Mouse (Mus musculus) cerebellum, adult 18-20 months (tissue): ENCODE data around the gene Cln3.

Experiments
- DNase-seq, 2 experiments: peaks; one replicate each; pipeline ENCODE4 v3.0.0; 2021

The Cln3 gene

GRCm38 (mm10) chr7:126585717-126586116, at the start of gene Cln3:
Cln3 (minus strand) TSS chr7:126585817.
- no peak for DNase-seq

DNA sequence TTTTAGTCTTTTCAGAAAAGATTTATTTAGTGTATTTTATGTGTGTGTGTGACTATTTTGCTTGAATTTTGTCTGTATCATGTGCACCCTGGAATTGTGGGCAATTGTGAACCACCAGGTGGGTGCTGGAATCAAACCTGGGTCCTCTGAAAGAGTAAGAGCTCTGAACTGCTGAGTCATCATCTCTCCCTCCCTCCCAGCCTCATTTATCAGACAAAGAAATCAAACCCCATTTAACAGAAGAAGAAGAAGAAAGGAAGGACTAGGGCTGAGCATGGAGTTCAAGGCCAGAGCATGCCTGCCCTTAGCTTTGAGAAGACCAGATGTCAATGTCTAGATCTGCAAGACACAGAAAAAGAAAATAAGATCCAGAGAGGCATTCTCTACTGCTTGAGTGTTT, 49.8 kb upstream of the Cln3 start:
- DNase-seq: no peak

GRCm38 (mm10) chr7:126632478-126632877, 46.9 kb upstream of the Cln3 start:
- DNase-seq: no peak

DNA sequence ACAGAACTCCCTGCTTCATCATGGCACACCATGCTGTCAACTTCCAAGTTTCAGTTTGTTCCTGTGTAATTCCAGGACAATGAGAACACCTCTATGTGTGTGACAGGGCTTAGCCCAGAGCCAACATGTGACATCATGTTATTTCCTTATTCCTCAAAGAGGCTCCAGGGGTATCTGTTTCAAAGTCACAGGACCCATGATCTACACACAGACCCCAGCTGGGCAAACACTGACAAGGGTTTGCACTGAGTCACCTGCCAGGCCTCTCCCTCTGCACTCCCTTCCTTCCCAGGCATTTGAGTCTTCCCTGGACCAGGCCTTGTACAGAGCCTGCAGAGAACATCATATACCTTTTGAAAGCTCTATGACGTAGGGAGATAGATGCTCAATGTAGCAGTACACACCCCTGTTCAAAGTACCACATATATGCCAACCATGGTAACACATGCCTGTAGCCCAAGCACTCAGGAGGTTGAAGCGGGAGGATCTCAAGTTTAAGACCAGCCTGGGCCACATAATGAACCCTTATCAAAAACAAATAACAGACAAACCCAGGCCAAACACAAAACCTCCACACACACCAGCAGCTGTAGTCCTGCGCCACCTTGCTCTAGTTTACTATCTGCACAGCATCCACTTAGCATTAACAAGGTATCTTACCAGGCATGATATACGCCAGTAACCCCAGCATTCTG, 45.4 kb upstream of the Cln3 start, which contains the start of gene Nupr1:
Gene Nupr1 (minus strand): TSS at position 38 of the 695 bp plus-strand sequence.
- no peak for DNase-seq

DNA sequence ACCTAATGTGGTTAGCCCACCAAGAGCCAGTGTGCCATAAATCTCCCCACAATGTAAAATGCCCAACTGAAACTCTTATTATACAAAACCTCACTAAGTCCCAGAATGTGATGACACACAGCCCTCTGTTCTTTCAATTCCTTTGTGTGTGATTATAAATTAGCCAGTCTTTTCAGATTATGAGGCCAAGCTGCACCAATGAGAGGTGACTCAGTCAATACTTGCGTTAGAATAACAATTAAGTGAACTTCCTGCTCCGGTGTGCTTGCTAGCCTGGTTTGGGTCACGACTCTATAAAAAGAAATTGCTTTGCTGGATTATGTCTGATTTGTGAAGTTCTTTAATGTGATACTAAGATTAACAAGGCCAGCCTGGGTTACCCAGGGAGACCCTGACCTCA, 44.3 kb upstream of the Cln3 start:
- no peak for DNase-seq

DNA sequence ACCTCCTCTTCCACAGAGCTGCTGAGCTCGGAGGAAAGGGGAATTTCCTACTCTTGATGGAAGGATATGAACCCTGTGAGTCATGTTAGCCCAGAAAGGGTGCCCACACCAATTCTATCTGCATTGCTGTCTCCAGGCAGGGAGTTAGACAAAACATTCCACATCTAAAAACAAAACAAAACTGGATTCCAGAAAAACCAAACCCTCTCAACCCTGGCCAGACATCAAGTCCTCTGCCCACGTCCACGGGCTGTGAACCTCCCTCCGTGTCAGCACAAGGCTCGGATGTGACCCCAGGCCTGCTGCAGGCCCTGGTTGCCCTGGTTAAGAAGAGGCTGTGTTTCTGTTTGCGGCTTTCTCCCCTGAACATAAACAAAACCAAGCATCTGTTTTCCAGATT, 42.5 kb upstream of the Cln3 start:
- DNase-seq: no peak

DNA sequence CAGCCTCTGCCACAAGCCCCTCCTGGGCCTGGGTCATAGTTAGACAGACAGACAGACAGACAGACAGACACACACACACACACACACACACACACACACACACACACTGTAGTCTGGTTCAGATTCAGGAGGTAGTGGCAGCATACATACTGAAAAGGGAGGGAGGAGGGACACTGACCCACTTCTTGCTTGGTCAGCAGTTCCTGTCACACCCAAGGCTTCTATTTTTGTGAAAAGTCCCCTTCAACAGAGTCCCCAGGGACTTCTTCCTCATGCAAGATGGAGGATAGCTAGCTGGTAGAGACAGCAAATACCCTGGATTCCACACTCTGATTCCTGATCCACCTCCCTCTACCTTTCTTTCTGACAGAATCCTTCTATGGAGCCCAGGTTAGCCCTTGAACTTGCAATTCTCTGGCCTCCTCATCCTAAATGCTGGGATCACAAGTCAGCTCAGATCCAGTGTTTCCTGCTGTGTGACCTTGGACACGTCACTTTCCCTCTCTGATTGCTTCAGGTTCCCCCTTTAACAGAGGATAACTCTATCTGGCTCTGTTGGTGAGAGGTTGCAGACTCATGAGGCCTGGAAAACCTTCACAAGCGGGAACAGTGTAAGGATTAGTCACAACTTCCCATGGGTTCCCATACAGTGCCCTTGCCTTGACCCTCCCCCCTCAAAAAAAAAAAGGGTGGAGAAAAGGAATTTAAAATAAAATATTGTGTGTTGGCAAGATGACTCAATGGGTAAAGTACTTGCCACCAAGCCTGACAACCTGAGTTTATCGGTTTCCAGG, 40.4 kb upstream of the Cln3 start:
- no peak for DNase-seq

DNA sequence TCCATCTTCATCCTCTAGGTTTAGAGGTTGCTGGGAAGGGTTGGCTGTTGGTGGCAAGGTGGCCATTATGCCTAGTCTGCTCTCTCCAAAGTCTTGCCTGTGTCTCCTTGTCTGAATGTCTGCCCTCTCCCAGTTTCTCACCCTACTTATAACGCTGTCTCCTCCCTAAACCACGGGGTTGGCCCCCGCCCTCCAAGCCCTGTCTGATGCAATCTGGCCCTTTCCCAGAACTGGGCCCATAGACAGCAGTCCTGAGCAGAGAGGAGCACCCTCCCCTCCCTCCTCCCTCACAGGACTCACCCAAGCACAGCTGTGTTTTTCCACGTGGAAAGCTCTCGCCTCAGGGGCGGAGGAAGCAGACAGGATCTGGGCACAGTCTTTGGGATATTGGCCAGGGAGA, 39.8 kb upstream of the Cln3 start:
- peak in 1 of 2 experiments; percentile 13 for DNase-seq

DNA sequence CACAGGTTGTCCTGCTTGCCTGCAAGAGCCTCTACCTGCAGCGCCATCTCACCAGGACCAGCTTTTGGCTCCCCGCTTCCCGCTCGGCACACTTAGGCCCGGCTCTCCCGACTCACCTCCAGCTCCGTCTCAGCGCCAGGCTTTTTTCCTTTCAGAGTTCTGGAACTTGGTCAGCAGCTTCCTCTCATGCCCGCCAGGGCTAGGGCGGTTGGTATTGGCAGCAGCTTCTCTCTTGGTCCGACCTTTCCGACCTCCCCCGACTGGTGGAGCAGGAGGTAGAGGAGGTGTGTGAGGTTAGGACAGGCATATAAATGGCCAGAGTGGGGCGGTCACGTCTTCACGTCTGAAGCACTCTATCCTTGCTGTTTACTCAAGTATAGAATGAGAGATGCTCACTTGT, 39.2 kb upstream of the Cln3 start:
- no peak for DNase-seq

GRCm38 (mm10) chr7:126623381-126623780, 37.8 kb upstream of the Cln3 start:
- no peak for DNase-seq

DNA sequence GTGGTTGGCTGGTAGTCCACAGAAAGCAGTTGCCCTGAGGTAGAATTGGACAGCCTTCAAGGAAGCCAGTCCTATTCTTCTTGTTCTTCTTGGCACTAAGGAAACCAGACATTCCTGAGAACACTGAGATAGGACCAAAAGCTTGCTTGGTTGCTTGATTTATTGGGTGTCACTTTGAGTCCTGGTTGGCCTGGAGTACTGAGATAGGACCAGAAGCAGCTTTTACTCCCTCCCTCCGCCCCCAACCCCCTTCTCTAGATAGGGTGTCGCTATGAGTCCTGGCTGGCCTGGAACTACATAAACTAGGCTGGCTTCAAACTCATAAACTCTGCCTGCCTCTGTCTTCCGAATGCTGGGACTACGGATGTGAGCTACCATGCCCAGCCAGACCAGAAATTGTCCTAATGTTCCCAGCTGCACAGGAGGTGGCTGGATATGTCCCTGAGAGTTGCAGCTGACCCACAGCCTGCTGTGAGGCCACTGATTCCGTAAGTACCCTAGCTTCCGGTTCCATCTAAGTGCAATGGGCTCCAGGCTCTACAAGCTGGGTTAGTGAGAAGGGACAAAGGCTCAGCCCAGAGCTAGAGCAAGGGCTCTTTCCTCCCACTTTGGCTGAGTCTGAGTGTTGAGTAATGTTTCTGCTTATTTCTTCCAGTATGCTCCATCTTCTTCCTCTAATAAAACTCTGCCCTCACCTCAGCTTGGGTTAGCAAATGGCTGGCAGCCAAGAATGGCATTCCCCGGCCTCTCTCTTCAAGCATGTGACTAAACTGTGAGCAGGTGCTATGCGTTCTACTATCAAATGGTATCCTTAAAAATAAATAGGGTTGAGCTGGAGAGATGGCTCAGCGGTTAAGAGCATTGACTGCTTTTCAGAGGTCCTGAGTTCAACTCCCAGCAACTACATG, 36.1 kb upstream of the Cln3 start:
- no peak for DNase-seq

GRCm38 (mm10) chr7:126619559-126620275, 34.1 kb upstream of the Cln3 start:
- DNase-seq: no peak

- DNase-seq: no peak
Observed at GRCm38 (mm10) chr7:126616707-126617106, 31.1 kb upstream of the Cln3 start.

GRCm38 (mm10) chr7:126612736-126613135, 27.1 kb upstream of the Cln3 start:
- no peak for DNase-seq

- no peak for DNase-seq
Observed at GRCm38 (mm10) chr7:126607796-126608195, 22.2 kb upstream of the Cln3 start.

DNA sequence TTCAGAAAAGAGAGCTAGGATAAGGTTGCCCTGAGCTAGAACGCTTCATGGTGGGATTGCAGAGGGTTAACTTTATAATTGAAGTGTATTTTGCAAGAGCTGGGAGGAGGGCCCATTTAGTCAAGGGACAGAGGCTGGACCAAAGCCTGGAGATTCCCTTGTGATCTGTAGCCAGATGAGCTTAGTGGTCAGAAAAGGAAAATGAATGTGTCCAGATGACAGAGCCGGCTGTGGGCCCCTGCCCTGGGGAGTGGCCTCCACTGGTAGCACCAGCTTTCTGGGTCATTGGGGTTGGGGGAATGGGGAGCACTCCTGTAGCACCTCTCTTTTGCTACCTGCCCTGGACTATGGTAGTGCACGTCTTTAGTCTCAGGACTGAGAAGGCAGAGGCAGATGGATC, 21.4 kb upstream of the Cln3 start:
- DNase-seq: no peak

DNA sequence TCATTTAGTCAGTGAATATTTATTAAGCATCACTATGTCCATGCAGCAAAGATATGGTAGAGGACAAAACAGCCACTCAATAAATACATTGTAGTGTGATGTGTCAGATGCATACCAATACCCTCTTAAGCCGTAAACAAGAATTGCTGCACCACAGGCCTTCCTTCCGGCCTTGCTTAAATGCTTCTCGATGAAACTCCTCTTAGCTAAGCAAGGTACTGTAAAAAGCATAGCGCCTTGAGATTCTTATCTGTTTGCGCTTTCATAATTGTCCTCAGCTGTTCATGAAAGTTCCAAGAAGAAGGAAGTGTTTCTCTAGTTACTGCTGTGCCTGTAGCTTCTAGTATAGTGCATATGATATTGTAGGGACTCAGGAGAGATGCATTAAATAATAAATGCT, 21.0 kb upstream of the Cln3 start:
- no peak for DNase-seq

DNA sequence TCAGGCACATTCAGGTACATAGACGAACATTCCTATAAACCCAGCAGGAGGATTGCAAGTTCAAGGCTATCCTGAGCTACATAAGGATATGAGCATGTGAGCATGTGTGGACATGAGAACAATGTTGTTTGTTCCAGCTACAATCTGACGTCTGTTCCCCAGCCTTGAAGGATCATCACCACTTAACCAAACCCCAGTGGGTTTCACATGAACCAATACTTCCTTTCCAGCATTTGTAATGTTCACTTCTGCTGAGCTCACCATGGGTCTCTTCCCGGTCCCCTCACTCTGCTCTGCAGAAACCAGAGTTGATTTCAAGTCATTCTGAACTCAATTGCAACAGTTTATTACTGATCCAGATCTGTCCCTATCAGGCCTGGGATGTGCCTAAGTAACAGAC, 17.0 kb upstream of the Cln3 start:
- no peak for DNase-seq

DNA sequence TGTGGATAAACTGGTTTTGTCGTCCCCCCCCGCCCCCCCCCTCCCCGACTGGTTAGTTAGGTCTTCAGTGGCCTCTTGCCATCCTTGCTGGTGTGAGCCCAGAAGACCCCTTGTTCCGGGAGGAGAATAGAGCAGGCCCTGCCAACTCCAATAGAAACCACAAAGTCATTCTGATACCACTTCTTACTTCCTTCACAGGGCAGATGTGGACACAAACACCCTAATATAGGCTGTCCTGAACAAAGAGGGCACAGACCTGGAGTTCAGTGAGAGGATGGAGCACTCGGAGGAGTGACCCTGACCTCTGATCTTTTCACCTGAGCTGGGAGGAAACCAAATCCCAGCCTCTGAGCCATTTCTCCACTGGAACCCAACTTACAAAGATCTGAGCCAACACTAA, 16.3 kb upstream of the Cln3 start:
- no peak for DNase-seq

DNA sequence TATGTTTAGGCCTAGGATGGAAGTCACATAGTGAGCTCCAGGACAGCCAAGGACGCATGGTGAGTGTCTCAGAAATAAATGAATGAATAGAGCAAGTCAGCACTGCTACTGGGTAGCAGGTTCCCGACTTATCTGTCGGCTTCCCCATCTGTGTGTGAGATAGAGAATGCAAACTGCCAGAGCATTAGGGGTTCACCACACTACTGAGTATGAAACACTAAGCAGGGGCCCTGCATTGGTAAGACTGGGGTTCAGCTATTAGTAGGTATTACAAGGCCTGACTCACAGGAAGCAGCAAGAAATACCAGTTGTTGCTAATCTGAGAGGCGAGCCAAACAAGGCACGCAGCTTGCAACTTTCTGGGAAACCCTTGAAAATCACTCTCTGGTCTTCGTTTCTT, 13.3 kb upstream of the Cln3 start:
- DNase-seq: no peak

GRCm38 (mm10) chr7:126596414-126596813, 10.8 kb upstream of the Cln3 start:
- DNase-seq: no peak

- DNase-seq: no peak
Observed at GRCm38 (mm10) chr7:126595890-126596289, 10.3 kb upstream of the Cln3 start.
